In the genomic region with DNA sequence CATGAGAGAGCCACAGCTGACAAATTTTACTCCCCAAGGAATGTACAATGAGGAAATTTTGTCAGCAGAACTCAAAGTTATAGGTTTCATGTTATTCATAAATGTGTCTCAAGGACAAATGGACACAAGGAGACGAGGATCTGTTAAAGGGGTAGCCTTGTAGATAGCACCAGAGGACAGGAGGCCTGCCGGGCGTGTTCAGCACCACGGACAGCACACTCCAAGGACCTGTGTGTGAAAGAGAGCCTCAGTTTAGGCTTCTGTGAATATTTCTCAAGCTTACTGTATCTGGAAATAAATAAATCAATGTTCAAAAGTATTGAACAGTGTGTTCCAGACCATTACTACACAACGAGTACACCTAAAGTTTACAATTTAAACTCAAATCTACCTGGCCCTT, we compare ENCODE assay signal across 7 mouse cellular contexts.
DNase-seq lines count a peak whose midpoint lies in the region; ATAC-seq and TF ChIP-seq lines count a peak whose summit lies in the region.

No protein-coding gene starts in this region.

- 25% methylated on average over 5 of the region's 5 CpGs for WGBS in liver, embryonic 12.5 days (ENCODE audit: insufficient replicate concordance)
- WGBS in limb, embryonic 10.5 days: 39% methylated on average over 5 of the region's 5 CpGs

- no peak overlapping the region for H3K4me3 ChIP-seq in liver, embryonic 12.5 days
- H3K4me3 ChIP-seq in G1E (ENCODE audit: low read depth, low read length): no peak overlapping the region
- no peak overlapping the region for H3K4me3 ChIP-seq in limb, embryonic 10.5 days

- H3K9ac ChIP-seq in liver, embryonic 12.5 days: no peak overlapping the region

- no peak overlapping the region for H3K4me2 ChIP-seq in liver, embryonic 12.5 days

- no peak for ATAC-seq in liver, embryonic 12.5 days
- ATAC-seq in G1E (ENCODE audit: extremely low read depth, insufficient number of reproducible peaks, low FRiP score, poor library complexity, severe bottlenecking): peak; percentile 28; the same call in 1 of the 2 replicates

- no peaks in the 10 kb centered on the region for H3K36me3 ChIP-seq in liver, embryonic 12.5 days
- no peaks in the 10 kb centered on the region for H3K36me3 ChIP-seq in G1E (replicated peaks)
- H3K36me3 ChIP-seq in limb, embryonic 10.5 days: no peaks in the 10 kb centered on the region

- H3K9me3 ChIP-seq in liver, embryonic 12.5 days (replicated peaks): no peaks in the 10 kb centered on the region
- no peaks in the 10 kb centered on the region; the same call in 1 of the 2 replicates for H3K9me3 ChIP-seq in G1E (replicated peaks)
- no peaks in the 10 kb centered on the region for H3K9me3 ChIP-seq in limb, embryonic 10.5 days (replicated peaks)

- H3K27me3 ChIP-seq in liver, embryonic 12.5 days (replicated peaks): no peaks in the 10 kb centered on the region
- H3K27me3 ChIP-seq in G1E (ENCODE audit: insufficient read depth, low read length): no peaks in the 10 kb centered on the region
- no peaks in the 10 kb centered on the region for H3K27me3 ChIP-seq in limb, embryonic 10.5 days (ENCODE audit: low read depth, poor library complexity, severe bottlenecking)

- TF ChIP-seq CTCF in G1E (IDR thresholded peaks at IDR 0.05; ENCODE audit: low read depth, low read length): no peak

- peak; percentile 38 for DNase-seq in liver
- no peak for DNase-seq in G1E (ENCODE audit: low spot score)
- DNase-seq in adipocyte (ENCODE audit: low spot score): peak; percentile 10
- peak; percentile 77 for DNase-seq in limb, embryonic 10.5 days (ENCODE audit: low spot score)
- DNase-seq in cerebellum, adult 9-10 months: no peak
- DNase-seq in natural killer cell, adult 2 months (ENCODE audit: low spot score in 2 of 2): no peak

- no peak overlapping the region for H3K27ac ChIP-seq in liver, embryonic 12.5 days
- no peak overlapping the region for H3K27ac ChIP-seq in limb, embryonic 10.5 days

- H3K4me1 ChIP-seq in liver, embryonic 12.5 days: no peaks in the 10 kb centered on the region
- no peaks in the 10 kb centered on the region for H3K4me1 ChIP-seq in G1E (ENCODE audit: insufficient read depth, low read depth, low read length)
- H3K4me1 ChIP-seq in limb, embryonic 10.5 days: no peaks in the 10 kb centered on the region

Comparison
In these comparisons a context has a peak if more than half of its experiments do, and no peak if none do; other contexts are left out.
1. DNase-seq: peak in liver (single experiment), adipocyte (single experiment) and limb, embryonic 10.5 days (single experiment); none in G1E (single experiment), cerebellum, adult 9-10 months (single experiment) and natural killer cell, adult 2 months (0 of 2).